Mouse (Mus musculus): ENCODE results near the gene Cmah. TPM values are rescaled to one million over a fixed set of nuclear protein-coding genes. Genes with fewer than 3 reads are reported as not detected.

Cmah gene
- polyA plus RNA-seq, 1 experiment from 2014 or later: 0.57 TPM

DNA sequence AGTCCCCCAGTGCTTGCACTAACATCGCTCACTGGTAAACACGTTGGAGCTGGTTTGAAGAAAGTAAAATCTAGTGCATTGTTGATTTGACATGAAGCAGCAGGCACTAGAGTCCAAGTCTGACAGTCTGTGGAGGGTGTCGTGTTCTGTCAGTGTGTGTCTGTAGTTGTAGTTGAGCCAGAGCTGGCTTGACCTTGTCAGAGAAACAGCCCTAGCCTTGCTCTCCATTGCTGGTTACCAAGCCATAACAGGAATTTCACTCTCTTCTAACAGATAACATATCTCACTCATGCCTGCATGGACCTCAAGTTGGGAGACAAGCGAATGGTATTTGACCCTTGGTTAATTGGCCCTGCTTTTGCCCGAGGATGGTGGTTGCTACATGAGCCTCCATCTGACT is 103.0 kb downstream of the Cmah start:
- no peaks in the 10 kb centered on the region for H3K36me3 ChIP-seq
- ATAC-seq (ENCODE audit: borderline replicate concordance, extremely low read depth, low FRiP score, low TSS enrichment): no peak
- H3K9me3 ChIP-seq: no peaks in the 10 kb centered on the region
- H3K4me3 ChIP-seq: no peak overlapping the region
- no peak overlapping the region for H3K9ac ChIP-seq
- H3K27me3 ChIP-seq: no peaks in the 10 kb centered on the region
- H3K27ac ChIP-seq: no peak overlapping the region
- 44% methylated on average over 5 of the region's 5 CpGs for WGBS
- H3K4me1 ChIP-seq: no peaks in the 10 kb centered on the region
- H3K4me2 ChIP-seq: no peak overlapping the region

DNA sequence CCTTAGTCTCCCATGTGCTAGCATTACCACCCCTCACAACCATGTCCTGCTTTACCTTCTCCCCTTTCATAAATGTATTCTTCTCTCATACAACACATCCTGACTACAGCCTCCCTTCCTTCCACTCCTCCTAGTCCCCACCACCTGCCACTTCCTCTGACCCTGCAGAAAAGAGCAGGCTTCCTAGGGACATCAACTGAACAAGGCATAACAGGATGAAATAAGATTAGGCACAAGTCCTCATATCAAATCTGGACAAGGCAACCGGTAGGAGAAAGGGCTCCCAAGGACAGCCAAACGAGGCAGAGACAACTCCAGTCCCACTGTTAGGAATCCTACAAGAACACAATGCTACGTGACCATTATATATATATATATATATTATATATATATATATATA is 104.4 kb downstream of the Cmah start:
- Histone ChIP-seq H3K36me3 (no peaks in the 10 kb centered on the region), H3K4me2 (no peak overlapping the region), H3K27me3 (no peaks in the 10 kb centered on the region), H3K9me3 (no peaks in the 10 kb centered on the region), H3K27ac (no peak overlapping the region), H3K4me1 (no peaks in the 10 kb centered on the region), H3K4me3 (no peak overlapping the region), H3K9ac (no peak overlapping the region)
- ATAC-seq (ENCODE audit: borderline replicate concordance, extremely low read depth, low FRiP score, low TSS enrichment): no peak
- WGBS: 78% methylated on average over 3 of the region's 3 CpGs

DNA sequence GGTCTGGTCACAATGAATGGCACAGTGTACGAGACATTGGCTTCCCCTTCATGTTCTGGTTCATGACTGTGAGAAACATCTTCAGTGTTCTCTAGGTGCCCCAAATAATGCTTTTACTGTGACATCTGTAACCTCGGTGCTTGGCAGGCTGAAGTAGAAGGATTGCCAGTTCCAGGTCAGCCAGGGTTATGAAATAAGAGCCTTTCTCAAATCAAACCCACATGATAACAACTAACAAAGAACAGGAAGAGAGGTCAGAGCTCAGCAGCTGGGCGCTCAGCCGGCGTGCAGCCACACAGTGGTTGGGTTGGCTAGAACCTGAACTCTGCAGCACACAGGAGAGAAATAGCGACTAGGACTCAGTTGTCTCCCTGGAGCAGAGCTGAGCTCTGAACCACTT is 115.1 kb downstream of the Cmah start:
- Histone ChIP-seq H3K9ac (no peak overlapping the region), H3K27ac (no peak overlapping the region), H3K9me3 (no peaks in the 10 kb centered on the region), H3K36me3 (no peaks in the 10 kb centered on the region), H3K27me3 (no peaks in the 10 kb centered on the region), H3K4me3 (no peak overlapping the region), H3K4me2 (no peak overlapping the region), H3K4me1 (peaks cover 11% of the 10 kb centered on the region)
- ATAC-seq (ENCODE audit: borderline replicate concordance, extremely low read depth, low FRiP score, low TSS enrichment): no peak
- 40% methylated on average over 6 of the region's 6 CpGs for WGBS

DNA sequence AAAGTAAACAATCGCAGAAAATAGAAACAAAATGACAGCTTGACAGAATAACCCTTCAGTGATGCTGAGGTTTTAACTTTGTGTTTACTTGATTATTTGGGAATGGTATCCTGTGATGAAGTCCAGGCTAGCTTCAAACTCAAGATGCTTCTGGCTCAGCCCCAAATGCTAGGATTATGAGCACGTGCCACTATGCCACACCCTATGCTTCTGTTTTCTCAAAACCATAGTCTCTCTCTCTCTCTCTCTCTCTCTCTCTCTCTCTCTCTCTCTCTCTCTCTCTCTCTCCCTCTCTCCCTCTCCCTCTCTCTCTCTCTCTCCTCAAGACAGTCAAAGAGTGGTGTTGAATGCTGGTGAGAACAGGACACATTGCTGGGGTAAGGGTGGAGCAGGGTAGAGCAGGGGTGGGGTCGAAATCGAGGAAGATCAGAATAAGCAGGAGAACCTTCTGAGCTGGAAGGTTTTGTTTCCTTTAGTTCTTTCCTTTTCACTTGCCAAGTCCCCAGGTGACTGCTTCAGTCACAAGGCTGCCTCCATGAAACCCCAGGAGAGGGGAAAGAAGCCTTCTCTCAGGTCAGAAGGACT is 116.7 kb downstream of the Cmah start:
- Histone ChIP-seq H3K4me3 (no peak overlapping the region), H3K4me1 (peaks cover 11% of the 10 kb centered on the region), H3K9me3 (no peaks in the 10 kb centered on the region), H3K27me3 (no peaks in the 10 kb centered on the region), H3K36me3 (no peaks in the 10 kb centered on the region), H3K4me2 (no peak overlapping the region; the same call in 1 of the 2 replicates), H3K9ac (no peak overlapping the region), H3K27ac (peak overlapping the region; percentile 47)
- ATAC-seq (ENCODE audit: borderline replicate concordance, extremely low read depth, low FRiP score, low TSS enrichment): no peak
- 47% methylated on average over 4 of the region's 4 CpGs for WGBS

DNA sequence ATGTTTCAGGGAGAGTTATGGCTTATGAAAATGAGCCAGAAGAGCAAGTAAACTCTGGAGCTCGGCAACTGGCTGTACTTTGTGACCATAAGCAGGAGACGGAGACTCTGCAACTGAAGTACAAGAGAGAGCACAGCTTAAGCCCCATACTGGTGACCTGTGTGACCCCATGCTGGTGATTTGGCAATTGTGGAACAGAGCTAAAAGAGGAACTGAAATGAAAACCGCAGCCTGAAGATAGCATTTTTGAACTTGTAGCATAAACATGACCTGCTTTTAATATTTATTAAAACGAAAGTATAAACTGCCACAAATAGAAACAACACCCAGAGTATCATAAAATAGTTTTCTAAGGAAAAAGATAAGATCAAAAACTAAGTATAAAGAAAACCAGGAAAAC is 117.5 kb downstream of the Cmah start:
- Histone ChIP-seq H3K4me3 (no peak overlapping the region), H3K4me2 (no peak overlapping the region), H3K9me3 (no peaks in the 10 kb centered on the region), H3K27ac (peak overlapping the region; percentile 47; the same call in 1 of the 2 replicates), H3K36me3 (no peaks in the 10 kb centered on the region), H3K9ac (no peak overlapping the region), H3K27me3 (no peaks in the 10 kb centered on the region), H3K4me1 (peaks cover 11% of the 10 kb centered on the region)
- WGBS: 27% methylated on average over 4 of the region's 4 CpGs
- ATAC-seq (ENCODE audit: borderline replicate concordance, extremely low read depth, low FRiP score, low TSS enrichment): no peak

DNA sequence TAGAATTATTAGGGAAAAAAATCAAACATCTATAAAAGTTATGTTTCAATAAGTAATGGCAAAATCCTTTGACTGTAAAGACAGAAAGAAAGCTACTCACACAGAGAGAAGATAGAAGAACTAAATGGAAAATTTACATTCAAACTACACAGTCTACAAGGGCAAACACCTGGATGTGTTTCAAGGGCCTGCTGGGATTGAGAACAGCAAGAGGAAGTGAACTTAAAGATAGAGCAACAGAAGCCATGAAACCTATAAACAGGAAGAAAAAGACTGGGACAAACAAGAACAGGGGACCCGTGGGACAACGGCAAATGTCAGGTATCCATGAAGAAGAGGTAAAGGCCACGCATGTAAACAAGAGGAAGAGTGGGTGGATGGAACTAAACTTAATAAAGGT is 118.0 kb downstream of the Cmah start:
- Histone ChIP-seq H3K36me3 (no peaks in the 10 kb centered on the region), H3K27ac (no peak overlapping the region), H3K4me1 (peaks cover 11% of the 10 kb centered on the region), H3K4me3 (no peak overlapping the region), H3K4me2 (no peak overlapping the region), H3K27me3 (no peaks in the 10 kb centered on the region), H3K9me3 (no peaks in the 10 kb centered on the region), H3K9ac (no peak overlapping the region)
- ATAC-seq (ENCODE audit: borderline replicate concordance, extremely low read depth, low FRiP score, low TSS enrichment): no peak
- WGBS: 67% methylated on average over 3 of the region's 3 CpGs

DNA sequence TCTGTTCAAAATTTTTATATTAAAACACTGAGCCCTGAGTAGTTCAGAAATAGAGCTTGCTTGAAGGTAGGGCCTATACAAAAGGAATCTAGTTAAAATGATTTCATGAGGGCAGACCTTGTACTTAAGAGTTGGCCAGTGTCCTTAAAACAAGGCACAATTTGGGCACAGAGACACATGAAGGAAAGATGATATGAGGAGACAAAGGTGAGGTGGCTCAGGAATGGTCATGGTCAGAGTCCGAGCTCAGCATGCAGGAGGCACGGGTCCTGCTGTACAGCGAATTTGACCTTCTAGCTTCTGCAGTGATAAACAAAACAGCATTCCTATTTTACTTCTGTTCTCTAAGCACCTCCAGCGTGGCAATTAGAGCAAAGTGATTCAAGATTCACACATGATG is 118.9 kb downstream of the Cmah start:
- Histone ChIP-seq H3K9me3 (no peaks in the 10 kb centered on the region), H3K4me3 (no peak overlapping the region), H3K4me1 (peaks cover 11% of the 10 kb centered on the region), H3K27ac (no peak overlapping the region), H3K9ac (no peak overlapping the region), H3K4me2 (no peak overlapping the region), H3K27me3 (no peaks in the 10 kb centered on the region), H3K36me3 (no peaks in the 10 kb centered on the region)
- WGBS: 73% methylated on average over 4 of the region's 4 CpGs
- ATAC-seq (ENCODE audit: borderline replicate concordance, extremely low read depth, low FRiP score, low TSS enrichment): no peak

DNA sequence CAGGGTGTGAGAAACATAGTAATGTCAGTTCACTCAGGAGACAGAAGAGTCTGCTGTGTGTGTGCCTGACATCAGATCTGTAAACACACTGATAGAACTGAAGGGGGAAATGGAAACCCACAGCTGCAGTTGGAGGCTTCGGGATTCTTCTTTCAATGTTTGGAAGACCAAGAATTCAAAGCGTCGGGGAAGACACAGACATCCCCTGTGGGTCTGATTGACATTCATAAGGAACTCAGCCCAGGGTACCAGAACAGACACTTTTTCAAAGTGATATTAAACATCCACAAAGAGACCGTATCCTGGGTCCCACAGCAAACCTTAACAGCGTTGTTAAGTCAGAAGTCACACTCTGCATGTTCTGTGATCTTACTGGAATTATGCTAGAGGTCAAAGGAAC is 119.8 kb downstream of the Cmah start:
- no peak for ATAC-seq (ENCODE audit: borderline replicate concordance, extremely low read depth, low FRiP score, low TSS enrichment)
- no peak overlapping the region for H3K27ac ChIP-seq
- no peaks in the 10 kb centered on the region for H3K27me3 ChIP-seq

DNA sequence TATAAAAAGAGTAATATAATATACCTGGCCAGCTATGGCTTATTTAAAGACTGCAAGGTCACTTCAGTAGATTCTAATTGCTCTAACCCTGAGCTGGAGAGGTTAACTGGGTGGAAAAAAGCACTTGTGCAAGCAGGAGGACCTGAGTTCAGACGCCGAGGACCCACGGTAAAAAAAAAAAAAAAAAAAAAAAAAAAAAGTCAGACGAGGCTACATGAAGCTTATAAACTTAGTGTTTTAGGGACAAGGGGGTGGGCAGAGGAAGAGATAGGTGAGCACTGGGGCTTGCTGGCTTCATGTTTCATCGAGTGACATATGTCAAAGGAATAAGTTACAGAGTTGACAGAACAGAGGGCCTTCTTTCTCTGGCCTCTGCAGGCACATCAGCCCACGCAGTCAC is 121.4 kb downstream of the Cmah start:
- Histone ChIP-seq H3K27me3 (no peaks in the 10 kb centered on the region), H3K36me3 (no peaks in the 10 kb centered on the region), H3K4me2 (no peak overlapping the region), H3K27ac (no peak overlapping the region), H3K4me1 (peaks cover 4% of the 10 kb centered on the region; the same call in 1 of the 2 replicates), H3K9ac (no peak overlapping the region), H3K9me3 (no peaks in the 10 kb centered on the region), H3K4me3 (no peak overlapping the region)
- no peak for ATAC-seq (ENCODE audit: borderline replicate concordance, extremely low read depth, low FRiP score, low TSS enrichment)
- 54% methylated on average over 6 of the region's 6 CpGs for WGBS

More for the DNA sequence above, 119.8 kb downstream of the Cmah start:
- H3K9me3 ChIP-seq: no peaks in the 10 kb centered on the region
- H3K36me3 ChIP-seq: no peaks in the 10 kb centered on the region
- WGBS: 19% methylated on average over 5 of the region's 5 CpGs
- H3K9ac ChIP-seq: no peak overlapping the region
- no peak overlapping the region for H3K4me3 ChIP-seq
- H3K4me2 ChIP-seq: no peak overlapping the region
- H3K4me1 ChIP-seq: peaks cover 10% of the 10 kb centered on the region

DNA sequence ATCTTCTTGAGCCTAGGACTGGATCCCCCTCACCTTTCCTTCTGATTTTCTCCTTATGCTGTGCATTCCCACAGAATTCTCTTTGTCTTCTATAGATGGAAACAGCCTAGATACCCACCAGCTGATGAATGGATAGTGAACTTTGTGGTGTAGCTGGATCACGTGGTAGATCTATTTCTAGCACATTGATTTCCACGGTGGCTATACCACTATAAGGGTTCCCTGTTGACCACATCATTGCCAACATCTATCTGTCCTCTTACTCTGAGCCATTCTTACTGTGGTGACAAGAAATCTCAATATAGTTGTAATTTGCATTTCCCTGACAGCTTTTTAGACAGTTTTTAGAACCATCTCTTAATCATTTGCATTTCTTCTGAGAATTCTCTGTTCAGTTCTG is 124.3 kb downstream of the Cmah start:
- no peak for ATAC-seq (ENCODE audit: borderline replicate concordance, extremely low read depth, low FRiP score, low TSS enrichment)
- Histone ChIP-seq H3K4me3 (no peak overlapping the region), H3K27ac (no peak overlapping the region), H3K9ac (no peak overlapping the region), H3K4me1 (no peaks in the 10 kb centered on the region), H3K27me3 (no peaks in the 10 kb centered on the region), H3K36me3 (no peaks in the 10 kb centered on the region), H3K9me3 (no peaks in the 10 kb centered on the region), H3K4me2 (no peak overlapping the region)
- 78% methylated on average over 2 of the region's 2 CpGs for WGBS

DNA sequence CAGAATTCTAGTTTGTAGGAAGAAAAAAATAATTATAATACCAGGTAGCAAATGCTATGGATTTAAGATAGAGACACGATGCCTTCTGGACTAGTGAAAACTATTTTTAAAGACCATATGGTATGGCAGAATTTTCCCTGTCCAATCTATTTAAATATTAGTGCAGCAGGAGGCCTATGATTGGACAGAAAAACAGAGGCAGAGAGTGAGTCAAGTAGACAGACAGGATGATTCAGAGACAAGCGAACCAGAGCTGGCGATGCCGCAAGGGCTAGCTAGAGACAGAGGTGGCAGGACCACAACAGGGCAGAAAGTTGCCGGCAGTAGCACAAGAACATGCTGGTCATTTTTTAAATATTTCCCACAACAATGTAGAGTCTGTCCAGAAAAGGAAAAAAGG is 126.5 kb downstream of the Cmah start:
- 94% methylated on average over 5 of the region's 5 CpGs for WGBS
- no peak for ATAC-seq (ENCODE audit: borderline replicate concordance, extremely low read depth, low FRiP score, low TSS enrichment)
- no peaks in the 10 kb centered on the region for H3K9me3 ChIP-seq

DNA sequence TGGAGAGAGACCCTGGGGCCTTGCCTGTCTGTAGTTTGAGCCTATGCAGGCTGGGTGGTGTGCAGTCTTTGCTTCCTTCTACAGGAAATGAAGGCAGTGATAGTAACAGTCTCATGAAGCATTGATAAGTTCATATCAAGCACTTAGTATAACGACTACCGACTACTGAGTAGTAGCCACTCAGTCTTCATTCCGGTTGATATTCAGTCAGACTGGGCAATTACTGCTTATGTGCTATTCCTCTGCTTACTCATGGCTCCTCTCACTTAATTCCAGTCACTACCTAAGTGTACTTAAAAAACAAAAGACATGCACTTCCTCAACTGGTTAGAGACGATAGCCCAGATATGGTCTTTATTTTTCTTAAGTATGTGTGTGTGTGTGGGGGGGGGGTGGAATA is 129.2 kb downstream of the Cmah start:
- no peaks in the 10 kb centered on the region for H3K36me3 ChIP-seq

More for the DNA sequence above, 126.5 kb downstream of the Cmah start:
- Histone ChIP-seq H3K4me3 (no peak overlapping the region), H3K9ac (no peak overlapping the region), H3K36me3 (no peaks in the 10 kb centered on the region), H3K4me2 (no peak overlapping the region), H3K27me3 (no peaks in the 10 kb centered on the region), H3K27ac (no peak overlapping the region), H3K4me1 (no peaks in the 10 kb centered on the region)

DNA sequence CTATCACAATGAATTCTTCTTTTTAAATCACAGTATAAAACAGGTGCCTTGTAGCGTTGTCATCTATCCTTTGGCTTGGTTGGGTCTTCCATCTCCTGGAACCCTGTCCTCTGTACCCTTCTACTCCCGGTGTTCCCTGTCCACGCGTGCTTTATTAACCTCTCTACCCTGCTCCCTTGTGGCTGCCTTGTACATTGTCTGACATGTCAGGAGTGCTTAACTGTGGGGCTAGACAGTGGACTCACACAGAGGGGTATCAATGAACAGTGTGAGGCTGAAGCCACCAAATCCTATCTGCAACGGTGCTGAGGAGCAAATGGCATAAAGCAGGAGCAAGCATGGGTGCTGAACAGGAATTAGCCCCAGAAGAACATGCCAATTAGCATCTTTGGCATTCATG is 133.3 kb downstream of the Cmah start:
- H3K4me2 ChIP-seq: no peak overlapping the region
- no peak overlapping the region for H3K27ac ChIP-seq
- no peak overlapping the region for H3K4me3 ChIP-seq
- H3K4me1 ChIP-seq: no peaks in the 10 kb centered on the region
- H3K9me3 ChIP-seq: no peaks in the 10 kb centered on the region
- no peaks in the 10 kb centered on the region for H3K27me3 ChIP-seq
- no peaks in the 10 kb centered on the region for H3K36me3 ChIP-seq
- WGBS: 81% methylated on average over 5 of the region's 5 CpGs
- no peak overlapping the region for H3K9ac ChIP-seq
- ATAC-seq (ENCODE audit: borderline replicate concordance, extremely low read depth, low FRiP score, low TSS enrichment): no peak

More for the DNA sequence above, 129.2 kb downstream of the Cmah start:
- H3K27ac ChIP-seq: no peak overlapping the region
- H3K27me3 ChIP-seq: no peaks in the 10 kb centered on the region
- H3K4me3 ChIP-seq: no peak overlapping the region
- H3K9ac ChIP-seq: no peak overlapping the region
- no peaks in the 10 kb centered on the region for H3K4me1 ChIP-seq
- H3K4me2 ChIP-seq: no peak overlapping the region
- WGBS: 65% methylated on average over 4 of the region's 4 CpGs
- no peaks in the 10 kb centered on the region for H3K9me3 ChIP-seq
- ATAC-seq (ENCODE audit: borderline replicate concordance, extremely low read depth, low FRiP score, low TSS enrichment): no peak

Measured in lung, embryonic 15.5 days (tissue).